Mouse (Mus musculus) common myeloid progenitor, adult 5-6 weeks (primary cell): ENCODE results near the gene Rnf185. TPM values are rescaled to one million over a fixed set of nuclear protein-coding genes. Genes with fewer than 3 reads are reported as not detected.

ENCODE experiments used
- ATAC-seq: replicated peaks from 2 replicates; pipeline ENCODE4 v1.8.0; 2016; ENCODE audit warnings: low read depth, mild to moderate bottlenecking, moderate TSS enrichment, inconsistent platforms; ENCODE audit not compliant: poor library complexity, severe bottlenecking
- total RNA-seq: library from RNA; stranded (forward); fragments of 200-1000, 187-1606 nt; gene quantifications from 2 replicates; pipeline ENCODE4 v1.2.3, GENCODE M21; 2017

Rnf185 gene
- total RNA-seq, 1 experiment from 2014 or later, result 8.4 TPM

DNA sequence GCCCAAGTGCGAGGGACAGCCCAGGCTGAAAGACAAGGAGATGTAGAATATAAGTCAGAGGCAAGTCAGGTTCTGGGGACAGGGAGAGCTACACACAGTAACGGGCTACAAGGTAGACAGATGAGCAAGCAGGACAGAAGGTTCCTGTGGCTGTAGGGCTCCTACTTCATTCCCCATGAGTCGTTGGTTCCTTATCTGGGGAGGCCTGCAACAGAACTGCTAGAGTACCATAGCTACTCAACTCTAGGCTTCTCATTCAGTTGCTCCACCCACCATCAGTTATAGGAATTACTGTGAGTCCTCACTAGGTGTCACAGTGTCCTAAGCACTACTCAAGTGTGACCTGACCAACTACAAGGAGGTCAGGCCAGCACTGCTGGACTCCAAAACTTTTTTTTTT, 49.1 kb downstream of the Rnf185 start:
- ATAC-seq, result peak; percentile 71

DNA sequence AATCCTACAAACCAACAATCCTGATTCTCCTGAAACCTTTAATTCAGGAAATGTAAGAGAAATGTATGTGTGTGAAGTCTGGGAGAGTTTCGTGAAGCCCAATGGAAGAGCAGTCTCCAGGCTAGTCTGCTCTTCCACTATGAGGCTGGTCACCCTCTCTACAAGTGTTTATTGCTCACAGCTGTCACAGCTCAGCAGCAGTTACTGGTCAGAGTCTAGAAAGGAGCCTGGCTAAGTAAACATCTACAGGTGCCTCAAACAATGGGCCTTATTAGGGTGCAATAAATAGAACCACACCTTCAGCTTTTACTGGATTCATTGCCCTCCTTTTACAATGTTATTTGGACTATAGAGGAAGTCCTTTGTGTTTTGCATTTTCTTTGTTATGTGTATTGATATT, 53.8 kb downstream of the Rnf185 start:
- ATAC-seq, result no peak

DNA sequence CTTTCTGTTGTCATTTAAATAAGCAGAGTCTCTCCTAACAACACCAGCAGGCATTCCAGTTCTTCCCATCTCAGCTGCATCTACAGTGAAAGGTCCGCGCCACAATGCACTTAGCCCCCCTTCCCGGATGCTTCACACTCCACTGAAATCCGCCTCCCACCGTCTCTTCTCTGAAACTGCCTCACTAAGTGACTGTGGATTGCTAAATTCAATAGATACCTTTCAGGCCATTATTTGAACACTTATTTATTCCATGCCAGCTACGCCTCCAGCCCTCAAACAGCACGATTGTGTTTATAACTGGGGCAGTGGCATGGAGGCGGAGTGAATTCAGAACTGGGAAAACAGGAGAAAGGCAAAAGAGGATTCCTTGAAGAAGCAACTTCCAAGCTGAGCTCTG, 55.6 kb downstream of the Rnf185 start:
- ATAC-seq, result no peak

DNA sequence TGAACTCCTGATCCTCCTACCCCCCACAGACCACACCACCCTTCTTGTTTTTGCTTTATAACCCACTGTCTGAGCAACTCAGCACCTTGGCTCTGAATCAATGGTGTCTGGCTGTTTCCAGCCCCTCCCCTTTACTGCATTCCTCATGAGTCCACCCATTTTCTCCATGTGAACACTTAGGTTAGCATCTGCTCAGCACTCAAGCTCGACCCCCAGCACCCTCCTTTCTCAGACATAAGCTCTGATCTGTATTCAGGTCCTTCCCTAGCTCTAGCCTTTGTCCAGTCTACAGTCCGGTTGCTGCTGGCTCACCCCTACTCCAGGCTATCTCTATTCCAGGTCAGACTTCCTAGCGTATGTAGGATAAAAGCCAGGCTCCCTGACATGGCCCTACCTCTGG, 56.1 kb downstream of the Rnf185 start:
- no peak for ATAC-seq

DNA sequence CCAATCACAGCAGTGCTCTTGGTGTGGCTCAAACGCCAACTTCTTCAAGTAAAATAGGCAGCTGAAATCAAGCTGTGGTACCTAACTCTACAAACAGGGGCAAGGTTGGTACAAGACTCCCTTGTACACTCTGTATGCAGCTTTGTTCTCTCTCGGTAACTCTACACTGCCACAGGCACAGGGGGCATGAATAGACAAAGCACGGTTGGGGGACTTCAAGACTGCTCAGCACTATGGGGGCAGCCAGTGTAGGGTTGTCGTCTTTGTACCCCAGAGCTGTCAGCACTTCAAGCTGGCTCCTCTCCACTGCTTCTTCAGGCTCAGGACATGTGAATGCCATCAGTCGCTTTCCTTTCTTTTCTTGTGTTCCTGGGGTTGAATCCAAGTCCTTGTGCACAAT, 57.6 kb downstream of the Rnf185 start:
- no peak for ATAC-seq

DNA sequence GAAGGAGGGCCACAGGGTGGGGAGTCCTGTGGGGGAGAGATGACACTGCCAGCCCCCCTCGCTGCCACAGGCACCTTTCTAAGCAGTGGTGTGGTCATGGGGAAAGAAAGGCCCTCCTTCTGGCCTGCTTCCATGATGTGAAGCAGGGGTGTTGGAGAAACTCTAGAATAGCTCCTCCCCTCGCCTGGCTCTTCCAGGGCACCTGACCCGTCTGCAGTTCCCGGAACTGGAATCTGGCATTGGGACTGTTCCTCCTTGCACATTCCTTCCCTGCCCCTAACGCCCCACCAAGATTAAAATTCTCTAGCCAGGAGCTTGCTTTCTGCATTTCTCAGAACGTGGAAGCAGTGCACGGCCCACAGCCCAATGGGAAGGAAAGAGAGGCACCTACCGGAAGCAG, 59.6 kb downstream of the Rnf185 start:
- no peak for ATAC-seq

DNA sequence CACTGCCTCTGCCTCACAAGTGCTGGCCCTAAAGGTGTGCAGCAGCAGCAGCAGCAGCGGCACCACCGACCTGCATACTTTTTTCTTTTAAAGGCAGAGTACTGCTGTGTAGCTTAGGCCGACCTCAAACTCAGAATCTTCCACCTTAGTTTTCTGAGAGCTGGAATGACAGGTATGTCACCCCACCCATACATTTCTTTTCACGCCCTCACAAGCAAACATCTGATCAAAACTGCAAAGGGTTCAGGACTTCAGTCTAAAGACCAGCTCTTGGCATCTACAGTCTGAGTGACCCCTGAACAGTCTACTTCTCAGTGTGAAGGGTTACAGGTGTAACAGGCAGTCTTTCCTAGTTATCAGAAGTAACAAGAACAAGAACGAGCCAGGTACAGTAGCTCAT, 61.4 kb downstream of the Rnf185 start:
- no peak for ATAC-seq

DNA sequence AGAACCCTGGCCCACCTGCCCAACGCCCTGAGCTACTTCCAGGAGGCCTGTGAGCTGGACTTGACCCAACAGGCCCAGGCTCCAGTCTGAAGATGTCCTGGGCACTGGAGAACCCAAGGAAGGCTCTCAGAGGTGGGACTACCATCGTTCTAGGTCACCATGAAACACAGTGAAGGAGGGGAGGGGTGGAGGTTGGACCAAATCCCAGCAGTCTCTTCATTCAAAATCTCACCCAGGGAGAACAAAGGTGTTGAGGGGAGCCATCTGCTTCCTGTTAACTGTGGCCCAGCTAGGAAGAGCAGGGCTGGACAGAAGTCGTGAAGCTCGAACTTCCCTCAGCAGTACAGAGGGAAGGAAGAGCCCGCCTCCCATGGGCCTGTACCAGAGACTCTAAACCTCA, 62.2 kb downstream of the Rnf185 start:
- ATAC-seq, result no peak

DNA sequence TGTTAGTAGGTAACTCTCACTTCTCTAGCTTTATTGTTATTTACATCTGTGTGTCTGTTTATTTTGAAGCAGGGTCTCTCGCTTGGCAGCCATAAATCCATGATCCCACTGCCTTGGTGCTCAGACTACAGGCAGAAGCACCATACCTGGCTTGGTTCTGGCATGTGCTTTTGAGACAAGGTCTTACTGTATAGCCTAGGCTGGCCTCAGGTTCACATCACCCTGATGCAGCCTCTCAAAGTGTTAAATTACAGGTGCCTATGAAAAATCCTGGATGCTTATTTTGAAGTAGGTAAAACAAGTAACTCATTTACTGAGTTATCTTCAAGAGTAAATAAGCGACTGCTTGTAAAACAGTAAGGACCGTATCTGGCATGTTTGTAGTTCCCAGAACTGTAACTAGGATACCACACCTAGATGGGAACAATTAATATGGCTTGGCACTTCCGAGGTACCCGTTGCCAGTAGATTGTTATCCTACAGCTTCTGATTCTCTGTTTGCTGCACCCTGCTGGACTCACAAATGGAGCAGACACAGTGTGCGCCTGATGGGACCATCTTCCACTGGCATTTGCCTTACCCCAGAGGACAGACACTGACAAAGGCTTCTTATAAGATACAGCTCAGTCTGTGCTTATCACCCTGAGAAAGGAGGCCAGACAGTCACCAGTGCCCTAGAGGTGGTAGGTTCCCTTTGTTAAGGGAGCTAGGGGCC, 64.5 kb downstream of the Rnf185 start:
- ATAC-seq, result no peak

DNA sequence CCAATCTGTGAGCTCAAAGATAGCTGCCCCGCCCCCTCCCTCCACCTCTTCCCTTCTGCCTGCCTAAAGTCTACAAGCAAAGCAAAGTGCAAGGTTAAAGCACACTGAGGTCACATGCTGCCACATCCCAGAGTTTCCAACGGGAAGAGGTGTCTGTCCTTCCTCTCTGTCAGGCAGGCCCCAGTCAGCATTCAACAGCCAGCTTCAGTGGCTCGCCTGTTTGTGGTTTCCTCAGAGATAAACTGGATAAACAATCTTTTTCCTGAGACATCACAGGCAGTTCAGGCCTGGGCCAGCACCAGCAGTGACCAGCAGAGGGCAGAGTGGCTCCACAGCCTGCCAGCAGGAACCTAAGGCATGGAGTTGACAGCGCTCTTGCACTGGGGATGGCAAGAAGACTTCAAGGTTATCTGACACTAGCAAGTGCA, 65.2 kb downstream of the Rnf185 start:
- peak; percentile 98 for ATAC-seq

DNA sequence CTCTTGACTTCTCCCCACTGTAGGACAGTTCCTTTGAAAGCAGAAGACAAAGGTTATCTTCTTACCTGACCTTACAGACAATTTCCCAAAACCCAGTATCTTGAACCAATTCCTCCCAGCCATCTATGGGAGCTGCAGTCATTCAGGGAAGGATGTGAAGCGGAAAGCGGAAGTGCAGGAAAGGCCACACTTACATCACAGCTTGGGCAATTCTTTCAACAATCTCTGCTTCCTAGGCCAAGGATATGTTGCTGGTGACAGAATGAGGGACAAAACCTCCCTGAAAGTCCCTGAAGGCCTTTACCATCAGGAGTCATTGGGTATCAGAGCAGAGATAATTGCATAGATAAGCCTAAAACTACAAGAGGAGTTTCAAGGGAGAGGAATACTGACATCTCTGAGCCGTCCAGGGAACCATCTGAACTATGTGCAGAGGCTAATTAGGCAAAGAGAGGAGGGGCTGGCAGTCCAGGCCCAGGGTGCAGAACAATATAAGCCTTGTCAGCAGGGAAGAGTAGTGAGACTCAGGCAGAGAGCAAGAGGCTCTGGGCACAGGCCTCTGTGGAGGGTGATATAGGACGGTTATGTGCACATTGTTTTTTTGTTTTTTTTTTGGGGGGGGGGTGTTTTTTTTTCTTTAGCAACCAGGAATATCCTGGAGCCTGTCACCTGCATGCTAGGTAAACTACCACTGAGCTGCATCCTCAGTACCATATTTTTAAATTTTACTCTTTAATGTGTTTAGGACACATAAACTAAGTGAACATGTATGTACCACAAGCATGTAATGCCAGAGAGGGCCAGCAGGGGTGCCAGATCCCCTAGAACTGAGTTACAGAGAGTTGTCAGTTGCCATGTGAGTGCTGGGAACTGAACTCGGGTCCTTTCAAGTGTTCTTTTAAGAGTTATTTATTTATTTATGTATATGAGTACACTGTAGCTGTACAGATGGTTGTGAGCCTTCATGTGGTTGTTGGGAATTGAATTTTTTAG, 69.3 kb downstream of the Rnf185 start:
- no peak for ATAC-seq

DNA sequence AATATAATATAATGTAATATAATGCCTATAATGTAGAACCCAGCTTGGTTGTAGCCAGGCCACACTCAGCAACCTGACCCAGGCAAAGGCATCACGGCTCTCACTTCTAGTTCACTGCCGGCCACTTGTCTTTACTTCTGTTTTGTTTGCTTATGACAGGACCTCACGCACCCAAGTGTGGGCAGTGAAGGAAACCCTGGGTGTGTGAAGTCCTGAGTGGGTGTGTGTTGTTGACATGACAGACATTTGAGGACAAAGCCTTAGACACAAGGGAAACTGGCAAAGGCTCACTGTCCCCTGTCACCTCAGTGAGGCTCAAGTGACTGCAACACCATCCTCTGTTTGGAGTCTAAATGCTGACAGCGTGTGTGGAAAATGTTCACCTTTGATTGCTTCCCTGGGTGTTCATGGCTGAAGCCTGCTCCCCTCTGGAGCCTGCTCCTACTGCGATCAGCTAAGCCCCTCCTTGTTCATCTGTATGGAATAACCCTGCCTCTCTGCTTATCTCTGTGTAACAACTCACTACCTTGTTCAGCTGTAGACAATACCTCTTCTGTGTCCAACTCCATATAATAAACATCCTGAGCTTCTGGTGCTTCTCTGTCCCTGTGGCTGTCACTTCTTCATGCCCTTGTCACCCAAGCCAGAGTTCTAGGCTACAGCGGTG, 70.9 kb downstream of the Rnf185 start:
- ATAC-seq, result no peak

DNA sequence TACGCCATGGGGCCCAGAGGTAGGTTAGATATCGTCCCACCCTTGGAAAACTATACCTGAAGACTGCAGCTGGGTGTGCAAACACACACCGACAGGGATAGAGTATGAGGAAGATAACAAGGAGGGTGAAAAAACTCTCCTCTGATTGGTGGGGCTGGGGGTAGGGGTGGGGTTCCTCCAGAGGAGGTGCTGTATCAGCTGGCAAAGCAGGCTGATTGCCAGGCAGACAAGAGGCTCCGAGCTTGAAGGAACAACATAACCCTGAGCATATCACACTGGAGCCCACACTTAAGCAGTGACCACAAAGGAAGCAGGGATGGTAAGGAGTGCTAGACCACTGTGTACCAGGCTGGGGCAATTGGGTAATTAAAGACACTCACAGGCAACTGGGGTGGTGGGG, 72.7 kb downstream of the Rnf185 start:
- ATAC-seq, result peak; percentile 94

DNA sequence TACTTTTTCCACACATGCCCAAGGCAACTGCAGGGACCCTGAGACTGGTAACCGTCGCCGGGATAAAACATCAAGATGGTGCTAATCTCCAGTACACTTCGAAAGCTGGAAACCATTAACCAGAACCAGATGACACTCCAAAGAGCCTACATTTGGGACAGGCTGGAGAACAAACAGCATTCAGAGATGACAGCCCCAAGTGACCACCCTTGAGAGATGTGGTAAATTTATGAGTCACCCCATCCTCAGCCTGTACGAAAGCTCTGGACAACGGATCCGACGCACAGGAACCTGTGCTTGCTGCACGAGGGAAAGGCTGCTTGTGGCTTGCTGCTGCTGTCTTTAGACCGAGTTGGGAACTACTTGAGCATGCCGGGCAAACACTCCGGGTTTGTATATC, 77.4 kb downstream of the Rnf185 start:
- no peak for ATAC-seq

DNA sequence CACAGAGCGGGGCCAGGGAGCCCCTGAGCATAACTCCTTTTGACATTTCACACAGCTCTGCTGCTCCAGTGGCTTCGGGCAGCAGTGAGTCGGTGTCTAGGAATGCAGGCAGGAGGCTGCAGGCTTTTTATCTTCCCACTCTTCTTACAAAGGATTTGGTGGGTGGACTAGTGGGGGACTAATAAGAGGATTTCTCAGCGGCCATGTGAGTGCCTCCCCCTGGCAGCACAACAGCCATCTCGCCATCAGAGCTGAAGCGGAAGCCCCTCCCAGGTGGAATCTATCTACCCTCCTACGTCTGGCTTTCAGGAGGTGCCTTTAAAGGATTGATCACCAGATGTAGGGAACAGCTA, 77.9 kb downstream of the Rnf185 start:
- ATAC-seq, result no peak

DNA sequence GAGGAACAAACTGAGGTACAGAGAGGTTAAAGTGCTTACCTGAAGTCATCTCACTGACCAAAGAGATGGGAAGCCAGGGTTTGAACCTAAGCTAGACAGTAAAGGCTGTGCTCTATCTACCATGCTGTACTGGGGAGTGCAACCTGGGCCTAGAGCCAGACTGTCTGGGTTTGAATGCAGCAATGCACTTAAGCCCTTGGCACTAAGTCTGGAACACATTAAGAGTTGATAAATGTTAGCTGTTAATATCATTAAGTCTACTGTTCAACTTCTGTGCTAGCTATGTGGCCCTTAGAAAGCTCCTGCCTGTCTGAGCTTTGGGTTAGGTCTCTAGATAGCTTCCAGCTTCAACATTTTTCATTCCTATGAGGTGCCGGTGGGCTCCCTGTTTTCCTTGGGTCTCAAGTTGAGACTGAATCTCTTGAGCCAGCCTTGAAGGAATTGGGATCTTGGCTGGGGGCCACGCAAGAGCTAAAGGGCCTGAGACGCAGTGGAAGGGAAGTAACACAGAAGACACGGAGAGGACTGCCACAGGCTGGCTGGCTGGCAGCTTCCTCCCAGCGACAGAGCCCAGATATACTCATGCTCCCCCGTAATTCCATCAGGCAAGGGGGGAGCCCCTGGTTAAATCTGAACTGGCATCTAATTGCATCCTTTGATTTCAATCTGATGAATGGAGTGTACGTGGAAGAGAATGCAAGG, 78.4 kb downstream of the Rnf185 start:
- ATAC-seq, result no peak

DNA sequence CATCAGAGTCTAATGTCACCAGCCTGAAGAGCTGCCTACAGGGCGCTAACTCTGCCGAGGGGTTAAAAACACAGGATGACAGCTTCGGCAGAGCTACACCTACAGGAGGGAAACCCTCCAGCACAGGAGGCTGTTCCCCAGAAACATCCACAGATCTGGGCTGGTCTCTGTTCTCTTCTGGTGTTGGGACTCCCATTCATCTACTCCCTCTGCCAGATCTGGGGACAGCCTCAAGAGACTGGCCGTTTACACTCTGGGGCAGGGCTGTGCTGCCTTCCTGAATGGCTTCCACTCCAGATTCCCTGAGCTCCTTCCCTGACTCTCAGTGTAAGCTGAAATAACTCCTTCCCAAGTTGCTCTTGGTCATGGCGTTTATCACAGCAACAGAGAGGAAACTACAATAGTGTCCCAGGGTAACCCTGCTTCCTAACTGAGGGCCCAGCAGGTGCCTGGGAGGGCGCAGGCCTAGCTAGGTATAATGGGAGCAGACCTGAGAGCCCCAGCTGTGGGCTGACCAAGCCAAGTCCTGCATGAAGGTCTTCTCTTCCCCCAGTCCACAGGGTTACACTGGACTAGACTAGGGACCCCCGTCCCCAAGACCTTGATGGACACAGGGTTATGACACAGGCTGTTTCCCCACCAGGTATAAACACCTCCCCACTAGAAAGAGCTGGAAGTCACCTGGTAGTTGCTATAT, 80.4 kb downstream of the Rnf185 start:
- ATAC-seq, result peak; percentile 20

DNA sequence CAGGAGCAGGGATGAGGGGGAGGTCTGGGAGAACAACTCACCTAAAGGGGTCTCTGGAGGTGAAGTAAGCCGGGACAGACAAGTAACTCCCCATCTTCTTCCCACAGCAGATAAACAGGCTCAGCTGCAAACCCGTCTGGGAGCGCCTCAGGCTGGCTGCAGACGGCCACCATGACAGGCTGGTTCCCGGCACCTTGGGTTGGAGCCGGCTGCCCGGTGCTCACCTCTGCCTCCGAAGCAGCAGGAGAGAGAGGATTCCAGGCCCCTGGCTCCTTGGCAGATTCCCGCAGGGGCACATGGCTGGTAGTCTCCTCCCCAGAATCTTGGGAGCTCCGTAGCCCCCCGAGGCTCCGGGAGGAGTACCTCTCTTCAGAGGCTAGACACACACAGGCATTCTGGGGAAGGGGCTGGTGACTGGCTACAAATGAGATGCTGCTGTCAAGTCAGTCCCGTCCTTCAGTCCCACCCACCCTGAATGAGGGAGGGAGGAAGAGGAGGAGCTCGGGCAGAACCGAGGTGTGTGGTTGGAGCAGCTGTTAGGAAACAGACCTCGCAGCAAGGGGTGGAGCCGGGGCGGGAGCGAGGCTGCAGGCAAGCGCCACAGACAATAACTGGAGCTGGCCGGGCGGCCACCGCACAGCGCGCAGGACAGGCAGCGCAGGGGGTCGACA, 81.1 kb downstream of the Rnf185 start:
- peak; percentile 97 for ATAC-seq

DNA sequence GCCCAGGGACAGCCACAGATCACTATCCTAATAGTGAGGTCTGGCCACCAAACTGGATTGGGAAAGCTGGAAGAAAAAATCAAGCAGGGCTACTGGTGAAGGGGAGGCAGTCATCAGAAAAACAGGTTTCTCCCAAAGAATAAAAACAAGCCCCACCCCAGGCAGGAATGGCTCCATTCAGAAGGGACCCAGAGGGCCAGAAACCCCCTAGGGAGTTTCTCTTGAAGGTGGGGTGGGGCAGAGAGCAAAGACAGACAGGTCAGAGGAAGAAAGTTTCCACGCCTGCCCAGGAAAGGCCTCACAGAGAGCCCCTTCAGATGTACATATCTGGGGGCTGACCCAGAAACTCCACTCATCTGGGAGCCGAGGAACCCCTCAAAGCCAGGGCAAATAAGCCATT, 82.0 kb downstream of the Rnf185 start:
- no peak for ATAC-seq
